Mouse (Mus musculus): ENCODE measurements around the gene Ubn2. TPM values are rescaled to one million over a fixed set of nuclear protein-coding genes. Genes with fewer than 3 reads are reported as not detected.
"Not testable (repeated sequence)": the region's sequence is repeated elsewhere in the genome, so short reads cannot be mapped to it uniquely, and the experiment has no call there.

The Ubn2 gene
- polyA plus RNA-seq, 1 experiment from 2014 or later: 21.8 TPM

GRCm38 (mm10) chr6:38535366-38535690, 101.6 kb downstream of the Ubn2 start:
- ATAC-seq (ENCODE audit: low FRiP score): no peak

GRCm38 (mm10) chr6:38535788-38536187, 102.0 kb downstream of the Ubn2 start:
- H3K27me3 ChIP-seq (replicated peaks): no peaks in the 10 kb centered on the region
- H3K4me3 ChIP-seq (replicated peaks): peak overlapping the region; percentile 90
- peak overlapping the region; percentile 53 for H3K4me2 ChIP-seq
- 87% methylated on average over 1 of the region's 1 CpGs for WGBS
- H3K36me3 ChIP-seq: peaks cover 9% of the 10 kb centered on the region
- H3K27ac ChIP-seq (replicated peaks): peak overlapping the region; percentile 99
- H3K4me1 ChIP-seq: peaks cover 18% of the 10 kb centered on the region
- peak overlapping the region; percentile 93 for H3K9ac ChIP-seq (replicated peaks)
- H3K9me3 ChIP-seq (replicated peaks): no peaks in the 10 kb centered on the region
- ATAC-seq (ENCODE audit: low FRiP score): no peak

More at GRCm38 (mm10) chr6:38535366-38535690, 101.6 kb downstream of the Ubn2 start:
- Histone ChIP-seq H3K27me3 (replicated peaks) (no peaks in the 10 kb centered on the region), H3K4me2 (peak overlapping the region; percentile 53), H3K4me1 (peaks cover 18% of the 10 kb centered on the region), H3K9me3 (replicated peaks) (no peaks in the 10 kb centered on the region), H3K4me3 (replicated peaks) (peak overlapping the region; percentile 90), H3K27ac (replicated peaks) (peak overlapping the region; percentile 99), H3K9ac (replicated peaks) (peak overlapping the region; percentile 93), H3K36me3 (peaks cover 8% of the 10 kb centered on the region)
- 1% methylated on average over 9 of the region's 9 CpGs for WGBS

- not testable (repeated sequence) for H3K9ac ChIP-seq (replicated peaks); H3K9me3 ChIP-seq (replicated peaks); H3K27ac ChIP-seq (replicated peaks); H3K27me3 ChIP-seq (replicated peaks); H3K4me3 ChIP-seq (replicated peaks); ATAC-seq (ENCODE audit: low FRiP score); H3K4me2 ChIP-seq; H3K4me1 ChIP-seq
- peaks cover 14% of the 10 kb centered on the region for H3K36me3 ChIP-seq
- 95% methylated on average over 4 of the region's 5 CpGs for WGBS
These were observed 110.4 kb downstream of the Ubn2 start for GRCm38 (mm10) chr6:38544141-38544540.

- ATAC-seq (ENCODE audit: low FRiP score); H3K27ac ChIP-seq (replicated peaks); H3K9ac ChIP-seq (replicated peaks); H3K9me3 ChIP-seq (replicated peaks); H3K36me3 ChIP-seq; H3K4me3 ChIP-seq (replicated peaks); H3K4me1 ChIP-seq; H3K27me3 ChIP-seq (replicated peaks); H3K4me2 ChIP-seq: not testable (repeated sequence)
- WGBS: 95% methylated on average over 2 of the region's 2 CpGs
These were observed 113.3 kb downstream of the Ubn2 start for GRCm38 (mm10) chr6:38547005-38547404.

GRCm38 (mm10) chr6:38547707-38548106, 114.0 kb downstream of the Ubn2 start:
- Histone ChIP-seq H3K4me2 (no peak overlapping the region), H3K4me1 (peaks cover 8% of the 10 kb centered on the region), H3K9ac (replicated peaks) (no peak overlapping the region), H3K36me3 (no peaks in the 10 kb centered on the region), H3K27ac (replicated peaks) (no peak overlapping the region), H3K9me3 (replicated peaks) (no peaks in the 10 kb centered on the region), H3K27me3 (replicated peaks) (no peaks in the 10 kb centered on the region), H3K4me3 (replicated peaks) (no peak overlapping the region)
- WGBS: 91% methylated on average over 1 of the region's 1 CpGs
- no peak for ATAC-seq (ENCODE audit: low FRiP score)

GRCm38 (mm10) chr6:38548595-38548994, 114.8 kb downstream of the Ubn2 start:
- H3K27ac ChIP-seq (replicated peaks); H3K4me2 ChIP-seq; H3K27me3 ChIP-seq (replicated peaks); H3K9me3 ChIP-seq (replicated peaks); H3K4me3 ChIP-seq (replicated peaks); H3K9ac ChIP-seq (replicated peaks); H3K36me3 ChIP-seq; ATAC-seq (ENCODE audit: low FRiP score): not testable (repeated sequence)
- peaks cover 11% of the 10 kb centered on the region for H3K4me1 ChIP-seq
- WGBS: 96% methylated on average over 7 of the region's 7 CpGs

- ATAC-seq (ENCODE audit: low FRiP score); H3K9me3 ChIP-seq (replicated peaks); H3K36me3 ChIP-seq; H3K27me3 ChIP-seq (replicated peaks): not testable (repeated sequence)
- Histone ChIP-seq H3K27ac (replicated peaks) (peak overlapping the region; percentile 99; the same call in 1 of the 2 replicates), H3K4me2 (peak overlapping the region; percentile 75), H3K4me3 (replicated peaks) (peak overlapping the region; percentile 70), H3K4me1 (peaks cover 21% of the 10 kb centered on the region), H3K9ac (replicated peaks) (peak overlapping the region; percentile 82; the same call in 1 of the 2 replicates)
- 81% methylated on average over 6 of the region's 6 CpGs for WGBS
These were observed 116.1 kb downstream of the Ubn2 start for GRCm38 (mm10) chr6:38549840-38550239.

- ATAC-seq (ENCODE audit: low FRiP score): peak; percentile 5
- WGBS: 8% methylated on average over 28 of the region's 28 CpGs
These were observed 116.7 kb downstream of the Ubn2 start for GRCm38 (mm10) chr6:38550250-38551061.

GRCm38 (mm10) chr6:38551062-38551988, 117.6 kb downstream of the Ubn2 start, which contains the start of gene Luc7l2:
TSS of gene Luc7l2 (plus strand) at chr6:38551334.
- under 1% methylated on average over 98 of the region's 98 CpGs for WGBS
- peak within 1 kb of the TSS; percentile 82 for H3K9ac ChIP-seq (replicated peaks)

More at GRCm38 (mm10) chr6:38550250-38551061, 116.7 kb downstream of the Ubn2 start:
- peak overlapping the region; percentile 75 for H3K4me2 ChIP-seq
- no peaks in the 10 kb centered on the region for H3K9me3 ChIP-seq (replicated peaks)
- H3K27ac ChIP-seq (replicated peaks): peak overlapping the region; percentile 99
- H3K36me3 ChIP-seq: no peaks in the 10 kb centered on the region
- H3K9ac ChIP-seq (replicated peaks): peak overlapping the region; percentile 82
- H3K4me1 ChIP-seq: peaks cover 24% of the 10 kb centered on the region
- H3K27me3 ChIP-seq (replicated peaks): no peaks in the 10 kb centered on the region
- peak overlapping the region; percentile 70 for H3K4me3 ChIP-seq (replicated peaks)

GRCm38 (mm10) chr6:38551989-38552635, 118.4 kb downstream of the Ubn2 start:
- peak overlapping the region; percentile 76 for H3K9ac ChIP-seq (replicated peaks)
- peaks cover 31% of the 10 kb centered on the region for H3K4me1 ChIP-seq
- no peaks in the 10 kb centered on the region for H3K27me3 ChIP-seq (replicated peaks)
- peak; percentile 94 for ATAC-seq (ENCODE audit: low FRiP score)
- peak overlapping the region; percentile 61 for H3K4me2 ChIP-seq
- peak overlapping the region; percentile 70 for H3K4me3 ChIP-seq (replicated peaks)
- H3K27ac ChIP-seq (replicated peaks): peak overlapping the region; percentile 99
- no peaks in the 10 kb centered on the region for H3K9me3 ChIP-seq (replicated peaks)
- no peaks in the 10 kb centered on the region for H3K36me3 ChIP-seq
- WGBS: under 1% methylated on average over 32 of the region's 32 CpGs

More at GRCm38 (mm10) chr6:38551062-38551988, 117.6 kb downstream of the Ubn2 start, which contains the start of gene Luc7l2:
- H3K4me3 ChIP-seq (replicated peaks): peak within 1 kb of the TSS; percentile 70
- ATAC-seq (ENCODE audit: low FRiP score): peak; percentile 93
- peaks cover 31% of the 10 kb centered on the region for H3K4me1 ChIP-seq
- H3K27me3 ChIP-seq (replicated peaks): no peaks in the 10 kb centered on the region
- H3K4me2 ChIP-seq: peak within 1 kb of the TSS; percentile 75
- H3K9me3 ChIP-seq (replicated peaks): no peaks in the 10 kb centered on the region
- no peaks in the 10 kb centered on the region for H3K36me3 ChIP-seq
- H3K27ac ChIP-seq (replicated peaks): peak within 1 kb of the TSS; percentile 99

- Histone ChIP-seq H3K9ac (replicated peaks) (peak overlapping the region; percentile 51; the same call in 1 of the 2 replicates), H3K4me3 (replicated peaks) (peak overlapping the region; percentile 70), H3K27me3 (replicated peaks) (no peaks in the 10 kb centered on the region), H3K9me3 (replicated peaks) (no peaks in the 10 kb centered on the region), H3K4me1 (peaks cover 31% of the 10 kb centered on the region), H3K27ac (replicated peaks) (no peak overlapping the region), H3K4me2 (peak overlapping the region; percentile 61), H3K36me3 (no peaks in the 10 kb centered on the region)
- ATAC-seq (ENCODE audit: low FRiP score): no peak
- 30% methylated on average over 5 of the region's 5 CpGs for WGBS
These were observed 118.9 kb downstream of the Ubn2 start for GRCm38 (mm10) chr6:38552636-38553000.
